Mouse (Mus musculus): ENCODE data around the gene Bglap2. TPM values are rescaled to one million over a fixed set of nuclear protein-coding genes. Genes with fewer than 3 reads are reported as not detected.
"Not testable (repeated sequence)": the region's sequence is repeated elsewhere in the genome, so short reads cannot be mapped to it uniquely, and the experiment has no call there.

The Bglap2 gene
- polyA plus RNA-seq, 1 experiment from 2014 or later = not detected

DNA sequence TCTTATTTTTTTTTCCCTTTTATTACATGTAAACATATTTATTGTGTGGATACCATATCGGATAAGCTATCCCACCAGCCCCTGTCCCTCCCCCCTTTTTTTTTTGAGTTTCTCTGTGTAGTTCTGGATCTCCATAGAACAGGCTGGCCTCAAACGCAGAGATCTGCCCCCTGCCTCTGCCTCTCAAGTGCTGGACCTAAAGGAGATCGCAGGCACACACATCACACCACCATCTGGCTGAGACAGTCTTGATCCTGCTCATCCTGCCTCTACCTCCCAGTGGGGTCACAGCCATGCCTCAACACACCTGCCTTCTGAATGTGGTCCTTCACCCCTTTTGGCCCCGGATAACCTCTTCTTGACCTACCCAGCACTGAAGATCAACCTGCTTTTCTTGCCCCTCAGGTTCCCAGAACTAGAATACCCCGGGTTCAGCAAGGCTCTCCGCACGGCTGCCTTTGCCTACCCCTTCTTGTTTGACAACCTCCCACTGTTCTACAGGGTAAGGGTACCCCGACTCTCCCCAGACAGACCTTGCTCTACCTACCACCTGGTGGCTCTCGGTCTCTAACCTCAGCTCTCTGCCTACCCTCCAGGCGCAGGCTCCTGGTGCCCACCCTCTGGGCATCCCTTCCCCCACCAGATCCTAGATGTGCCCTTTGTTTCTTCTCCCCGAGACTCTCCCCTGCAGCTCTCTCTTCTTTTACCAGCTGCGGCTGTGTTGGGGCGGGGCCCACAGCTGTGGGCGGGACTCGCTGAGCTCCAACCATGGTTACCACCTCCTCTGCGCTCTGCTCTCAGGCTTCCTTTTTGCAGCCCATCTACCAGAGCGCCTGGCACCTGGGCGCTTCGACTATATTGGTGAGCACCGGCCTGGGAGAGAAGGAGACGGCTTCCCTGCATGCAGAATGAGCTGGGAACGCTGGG is 3.2 kb upstream of the Bglap2 start:
- H3K4me2 ChIP-seq = peak overlapping the region; percentile 55
- H3K27ac ChIP-seq = peak overlapping the region; percentile 87
- ATAC-seq = peak; percentile 94
- H3K4me1 ChIP-seq; H3K9ac ChIP-seq; H3K9me3 ChIP-seq (replicated peaks); H3K36me3 ChIP-seq (ENCODE audit: poor library complexity, severe bottlenecking); H3K27me3 ChIP-seq: not testable (repeated sequence)
- WGBS = 5% methylated on average over 22 of the region's 22 CpGs
- peak overlapping the region; percentile 29 for H3K4me3 ChIP-seq

GRCm38 (mm10) chr3:88376644-88377043 is 1.9 kb downstream of the Bglap2 start:
- H3K36me3 ChIP-seq (ENCODE audit: poor library complexity, severe bottlenecking); H3K27me3 ChIP-seq; H3K9me3 ChIP-seq (replicated peaks); H3K4me3 ChIP-seq: not testable (repeated sequence)
- H3K27ac ChIP-seq = peak overlapping the region; percentile 77
- H3K9ac ChIP-seq = peak overlapping the region; percentile 40; the same call in 1 of the 2 replicates
- 40% methylated on average over 7 of the region's 7 CpGs for WGBS
- 0 out of 2 replicates have a peak overlapping the region, but pooled peaks have one; percentile 42 for H3K4me2 ChIP-seq
- peak; percentile 9; the same call in 1 of the 2 replicates for ATAC-seq
- peaks cover 13% of the 10 kb centered on the region for H3K4me1 ChIP-seq

DNA sequence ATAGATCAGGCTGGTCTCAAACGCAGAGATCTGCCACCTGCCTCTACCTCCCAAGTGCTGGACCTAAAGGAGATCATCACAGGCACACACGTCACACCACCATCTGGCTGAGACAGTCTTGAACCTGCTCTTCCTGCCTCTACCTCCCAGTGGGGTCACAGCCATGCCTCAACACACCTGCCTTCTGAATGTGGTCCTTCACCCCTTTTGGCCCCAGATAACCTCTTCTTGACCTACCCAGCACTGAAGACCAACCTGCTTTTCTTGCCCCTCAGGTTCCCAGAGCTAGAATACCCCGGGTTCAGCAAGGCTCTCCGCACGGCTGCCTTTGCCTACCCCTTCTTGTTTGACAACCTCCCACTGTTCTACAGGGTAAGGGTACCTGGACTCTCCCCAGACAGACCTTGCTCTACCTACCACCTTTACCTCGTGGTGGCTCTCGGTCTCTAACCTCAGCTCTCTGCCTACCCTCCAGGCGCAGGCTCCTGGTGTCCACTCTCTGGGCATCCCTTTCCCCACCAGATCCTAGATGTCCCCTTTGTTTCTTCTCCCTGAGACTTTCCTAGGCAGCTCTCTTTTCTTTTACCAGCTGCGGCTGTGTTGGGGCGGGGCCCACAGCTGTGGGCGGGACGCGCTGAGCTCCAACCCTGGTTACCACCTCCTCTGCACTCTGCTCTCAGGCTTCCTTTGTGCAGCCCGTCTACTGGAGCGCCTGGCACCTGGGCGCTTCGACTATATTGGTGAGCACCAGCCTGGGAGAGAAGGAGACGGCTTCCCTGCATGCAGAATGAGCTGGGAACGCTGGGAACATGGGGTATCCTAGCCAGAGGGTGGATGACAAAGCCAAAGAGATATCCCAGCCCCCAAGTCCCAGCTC is 2.5 kb downstream of the Bglap2 start:
- peak; percentile 96 for ATAC-seq
- Histone ChIP-seq H3K4me2 (peak overlapping the region; percentile 42), H3K4me3 (peak overlapping the region; percentile 4; the same call in 1 of the 2 replicates), H3K27ac (peak overlapping the region; percentile 77), H3K9ac (peak overlapping the region; percentile 40; the same call in 1 of the 2 replicates)
- H3K4me1 ChIP-seq; H3K36me3 ChIP-seq (ENCODE audit: poor library complexity, severe bottlenecking); H3K27me3 ChIP-seq; H3K9me3 ChIP-seq (replicated peaks): not testable (repeated sequence)
- 7% methylated on average over 19 of the region's 19 CpGs for WGBS

DNA sequence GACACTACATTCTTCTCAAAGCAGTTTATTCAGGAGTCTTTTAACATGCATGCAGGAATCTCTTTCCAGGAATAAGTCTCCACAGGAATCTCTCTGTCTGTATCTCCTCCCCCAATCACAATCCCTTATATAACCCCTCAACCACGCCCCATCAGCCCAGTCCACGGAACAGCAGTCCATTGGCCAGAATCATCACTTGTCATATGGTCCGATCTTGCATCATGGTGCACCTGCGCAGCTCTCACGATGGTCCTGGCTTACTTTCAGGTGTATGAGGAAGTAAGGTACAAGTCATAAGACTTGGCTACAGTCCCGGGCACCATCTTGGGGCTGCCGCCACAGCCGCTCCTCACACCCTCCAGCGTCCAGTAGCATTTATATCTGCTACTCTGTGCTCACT is 5.9 kb downstream of the Bglap2 start, which contains the start of gene Bglap3:
TSS of gene Bglap3 (minus strand) at position 101 of the 400 bp plus-strand sequence.
- H3K27ac ChIP-seq; H3K9ac ChIP-seq; H3K9me3 ChIP-seq (replicated peaks); H3K36me3 ChIP-seq (ENCODE audit: poor library complexity, severe bottlenecking); H3K4me2 ChIP-seq; H3K27me3 ChIP-seq; ATAC-seq; H3K4me3 ChIP-seq; H3K4me1 ChIP-seq: not testable (repeated sequence)
- 95% methylated on average over 9 of the region's 9 CpGs for WGBS

DNA sequence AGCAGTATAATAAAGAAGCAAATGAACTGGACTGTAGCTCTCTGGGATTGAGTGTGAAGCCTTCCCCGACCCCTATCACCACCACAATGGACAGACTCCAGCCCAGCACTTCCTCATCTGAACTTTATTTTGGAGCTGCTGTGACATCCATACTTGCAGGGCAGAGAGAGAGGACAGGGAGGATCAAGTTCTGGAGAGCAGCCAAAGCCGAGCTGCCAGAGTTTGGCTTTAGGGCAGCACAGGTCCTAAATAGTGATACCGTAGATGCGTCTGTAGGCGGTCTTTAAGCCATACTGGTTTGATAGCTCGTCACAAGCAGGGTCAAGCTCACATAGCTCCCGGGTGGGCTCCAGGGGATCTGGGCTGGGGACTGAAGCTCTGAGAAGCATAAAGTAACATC is 10.0 kb downstream of the Bglap2 start:
- not testable (repeated sequence) for ATAC-seq; H3K36me3 ChIP-seq (ENCODE audit: poor library complexity, severe bottlenecking); H3K4me3 ChIP-seq; H3K9me3 ChIP-seq (replicated peaks); H3K4me2 ChIP-seq; H3K9ac ChIP-seq; H3K27ac ChIP-seq
- Histone ChIP-seq H3K27me3 (peaks cover 16% of the 10 kb centered on the region), H3K4me1 (peaks cover 18% of the 10 kb centered on the region)
- WGBS = 85% methylated on average over 7 of the region's 7 CpGs

- not testable (repeated sequence) for H3K4me3 ChIP-seq; H3K4me2 ChIP-seq; ATAC-seq; H3K9me3 ChIP-seq (replicated peaks); H3K27ac ChIP-seq; H3K9ac ChIP-seq
- Histone ChIP-seq H3K27me3 (peaks cover 16% of the 10 kb centered on the region), H3K36me3 (ENCODE audit: poor library complexity, severe bottlenecking) (peaks cover 12% of the 10 kb centered on the region; the same call in 1 of the 2 replicates), H3K4me1 (peaks cover 20% of the 10 kb centered on the region)
- WGBS = 55% methylated on average over 3 of the region's 7 CpGs
Measured at GRCm38 (mm10) chr3:88367517-88367916, 11.0 kb downstream of the Bglap2 start.

DNA sequence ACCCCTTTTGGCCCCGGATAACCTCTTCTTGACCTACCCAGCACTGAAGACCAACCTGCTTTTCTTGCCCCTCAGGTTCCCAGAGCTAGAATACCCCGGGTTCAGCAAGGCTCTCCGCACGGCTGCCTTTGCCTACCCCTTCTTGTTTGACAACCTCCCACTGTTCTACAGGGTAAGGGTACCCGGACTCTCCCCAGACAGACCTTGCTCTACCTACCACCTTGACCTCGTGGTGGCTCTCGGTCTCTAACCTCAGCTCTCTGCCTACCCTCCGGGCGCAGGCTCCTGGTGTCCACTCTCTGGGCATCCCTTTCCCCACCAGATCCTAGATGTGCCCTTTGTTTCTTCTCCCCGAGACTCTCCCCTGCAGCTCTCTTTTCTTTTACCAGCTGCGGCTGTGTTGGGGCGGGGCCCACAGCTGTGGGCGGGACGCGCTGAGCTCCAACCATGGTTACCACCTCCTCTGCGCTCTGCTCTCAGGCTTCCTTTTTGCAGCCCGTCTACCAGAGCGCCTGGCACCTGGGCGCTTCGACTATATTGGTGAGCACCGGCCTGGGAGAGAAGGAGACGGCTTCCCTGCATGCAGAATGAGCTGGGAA is 11.6 kb downstream of the Bglap2 start:
- 3% methylated on average over 22 of the region's 22 CpGs for WGBS
- H3K4me2 ChIP-seq = peak overlapping the region; percentile 48
- peak overlapping the region; percentile 33 for H3K4me3 ChIP-seq
- H3K27me3 ChIP-seq = peaks cover 16% of the 10 kb centered on the region
- H3K9ac ChIP-seq = peak overlapping the region; percentile 43; the same call in 1 of the 2 replicates
- peaks cover 18% of the 10 kb centered on the region for H3K36me3 ChIP-seq (ENCODE audit: poor library complexity, severe bottlenecking)
- peak overlapping the region; percentile 70; the same call in 1 of the 2 replicates for H3K27ac ChIP-seq
- peaks cover 20% of the 10 kb centered on the region for H3K4me1 ChIP-seq
- ATAC-seq = peak; percentile 90
- H3K9me3 ChIP-seq (replicated peaks) = not testable (repeated sequence)

DNA sequence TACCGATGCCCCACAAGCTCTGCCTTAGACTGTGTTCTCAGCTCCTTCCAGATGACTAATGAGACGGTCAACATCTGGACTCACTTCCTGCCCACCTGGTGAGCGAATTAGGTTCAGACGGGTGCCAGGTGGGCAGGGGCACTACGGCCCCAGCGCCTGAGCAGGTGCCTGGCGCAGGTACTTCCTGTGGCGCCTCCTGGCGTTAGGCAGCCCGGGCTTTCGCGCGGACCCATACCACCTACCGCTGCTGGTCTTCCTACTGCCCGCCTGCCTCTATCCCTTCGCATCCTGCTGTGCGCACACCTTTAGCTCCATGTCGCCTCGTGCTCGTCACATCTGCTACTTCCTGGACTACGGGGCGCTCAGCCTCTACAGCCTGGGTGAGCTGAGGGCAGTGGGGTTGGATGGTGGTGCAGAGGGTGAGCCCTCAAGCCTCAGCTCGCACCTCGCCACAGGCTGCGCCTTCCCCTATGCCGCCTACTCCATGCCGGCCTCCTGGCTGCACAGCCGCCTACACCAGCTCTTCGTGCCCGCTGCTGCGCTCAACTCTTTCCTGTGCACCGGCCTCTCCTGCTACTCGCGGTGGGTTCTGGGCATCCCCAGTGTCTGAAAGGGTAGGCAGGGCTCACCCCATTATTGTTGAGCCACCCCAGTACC is 12.7 kb downstream of the Bglap2 start:
- Histone ChIP-seq H3K4me2 (peak overlapping the region; percentile 48), H3K9ac (no peak overlapping the region)
- WGBS = 43% methylated on average over 34 of the region's 34 CpGs

GRCm38 (mm10) chr3:88364337-88364736 is 14.2 kb downstream of the Bglap2 start, which contains the start of gene Paqr6:
Paqr6 (plus strand) TSS chr3:88364584.
- peaks cover 16% of the 10 kb centered on the region for H3K27me3 ChIP-seq
- peaks cover 20% of the 10 kb centered on the region for H3K4me1 ChIP-seq
- H3K4me3 ChIP-seq = no peak within 1 kb of the TSS
- H3K4me2 ChIP-seq = 0 out of 2 replicates have a peak within 1 kb of the TSS, but pooled peaks have one; percentile 2
- H3K9me3 ChIP-seq (replicated peaks) = no peaks in the 10 kb centered on the region
- H3K36me3 ChIP-seq (ENCODE audit: poor library complexity, severe bottlenecking) = peaks cover 44% of the 10 kb centered on the region
- no peak within 1 kb of the TSS for H3K9ac ChIP-seq
- no peak within 1 kb of the TSS for H3K27ac ChIP-seq
- 5% methylated on average over 16 of the region's 16 CpGs for WGBS
- ATAC-seq = peak; percentile 1; the same call in 1 of the 2 replicates

More for the DNA sequence above, 12.7 kb downstream of the Bglap2 start:
- Histone ChIP-seq H3K4me3 (no peak overlapping the region), H3K36me3 (ENCODE audit: poor library complexity, severe bottlenecking) (peaks cover 29% of the 10 kb centered on the region), H3K4me1 (peaks cover 20% of the 10 kb centered on the region), H3K27ac (no peak overlapping the region), H3K9me3 (replicated peaks) (peaks cover 9% of the 10 kb centered on the region), H3K27me3 (peaks cover 16% of the 10 kb centered on the region)
- ATAC-seq = no peak

DNA sequence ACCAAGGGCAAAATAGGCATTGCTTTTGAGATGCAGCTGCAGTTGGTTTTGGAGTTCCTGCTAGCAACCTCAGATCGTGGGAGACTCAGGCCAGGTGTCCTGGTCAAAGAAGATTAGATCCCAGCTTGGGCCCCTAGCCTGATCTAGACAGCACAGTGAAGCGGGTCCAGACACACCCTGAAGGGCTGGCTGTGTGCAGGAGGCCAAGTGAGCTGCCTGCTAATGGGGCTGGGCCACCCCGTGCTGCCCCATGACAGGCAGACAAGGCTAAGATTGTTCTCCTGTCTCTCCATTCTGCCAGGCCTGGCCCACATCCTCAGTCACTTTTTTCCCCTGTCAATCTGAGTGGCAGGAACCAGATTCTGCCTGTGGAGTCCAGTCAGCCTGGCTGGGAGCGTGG is 14.8 kb downstream of the Bglap2 start:
- H3K27me3 ChIP-seq = peaks cover 16% of the 10 kb centered on the region
- H3K9ac ChIP-seq = no peak overlapping the region
- H3K4me2 ChIP-seq = 0 out of 2 replicates have a peak overlapping the region, but pooled peaks have one; percentile 2
- peaks cover 20% of the 10 kb centered on the region for H3K4me1 ChIP-seq
- no peak for ATAC-seq
- H3K36me3 ChIP-seq (ENCODE audit: poor library complexity, severe bottlenecking) = peaks cover 50% of the 10 kb centered on the region
- 56% methylated on average over 4 of the region's 4 CpGs for WGBS
- no peak overlapping the region for H3K27ac ChIP-seq
- H3K9me3 ChIP-seq (replicated peaks) = no peaks in the 10 kb centered on the region
- no peak overlapping the region for H3K4me3 ChIP-seq

All from forebrain, embryonic 13.5 days (tissue).